Mouse (Mus musculus) testis, adult 10 weeks (tissue): ENCODE measurements around the gene Commd1. TPM values are rescaled to one million over a fixed set of nuclear protein-coding genes. Genes with fewer than 3 reads are reported as not detected.

ENCODE experiments used
- polyA plus RNA-seq: library from polyadenylated mRNA; stranded (reverse); fragments of 350-450 nt; fragmentation: Illumina TruSeq; extraction: RNeasy Lipid Tissue Mini Kit (QIAGEN cat#74804); gene quantifications from one replicate; pipeline ENCODE4 v1.2.3, GENCODE M21; 2014; ENCODE audit warnings: low read depth, low replicate concordance

Commd1 gene
- polyA plus RNA-seq, result 116 TPM

GRCm38 (mm10) chr11:22981984-22982757 lies at the start of gene Commd1, which contains the start of gene Gm28048:
Gene Commd1 (minus strand): TSS chr11:22982382.
Gene Gm28048 (minus strand): TSS chr11:22982090.

DNA sequence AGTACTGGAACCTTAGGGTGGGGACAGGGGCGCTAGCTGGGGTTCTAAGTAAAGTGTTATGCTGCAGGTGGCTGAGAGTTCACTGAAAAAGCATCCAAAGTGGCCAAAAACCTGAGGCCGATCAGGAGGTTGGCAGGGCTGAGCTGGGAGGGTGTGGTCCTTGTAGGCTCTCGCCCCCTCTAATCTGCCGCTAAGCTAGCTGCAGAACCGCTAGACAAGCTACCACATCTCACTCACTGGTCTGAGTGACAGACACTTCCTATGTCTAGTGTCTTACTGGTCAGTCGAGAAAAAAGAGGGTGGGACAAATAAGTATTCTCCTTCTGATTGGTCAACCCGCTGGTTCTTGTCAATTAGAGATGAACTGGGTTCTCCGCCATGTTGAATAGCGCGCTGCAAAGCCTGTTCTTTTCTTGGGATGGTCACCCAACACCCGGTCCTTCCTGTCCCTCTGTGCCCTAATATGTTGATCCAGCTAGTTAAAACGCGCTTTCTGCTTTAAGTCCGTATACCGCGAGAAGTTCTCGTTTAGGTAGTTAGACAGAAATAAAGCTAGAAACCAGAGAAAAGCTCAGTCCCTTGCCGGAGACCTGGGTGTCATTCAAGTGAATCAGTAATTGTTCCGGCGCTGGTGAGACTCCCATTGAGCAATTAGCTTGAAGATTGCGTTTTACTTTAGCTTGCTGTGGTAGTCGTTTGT lies 25.4 kb upstream of the Commd1 start, which contains the start of gene Fam161a:
TSS of gene Fam161a (plus strand) at position 51 of the 700 bp plus-strand sequence.

GRCm38 (mm10) chr11:22990393-22991126 lies 8.4 kb upstream of the Commd1 start, which contains the start of gene Cct4:
Gene Cct4 (plus strand): TSS chr11:22990519.

GRCm38 (mm10) chr11:22971835-22972709 lies 10.1 kb downstream of the Commd1 start, which contains the start of gene Zrsr1:
Gene Zrsr1 (plus strand): TSS chr11:22972005.

GRCm38 (mm10) chr11:22860335-22861227 lies 121.6 kb downstream of the Commd1 start, which contains the start of gene B3gnt2:
Gene B3gnt2 (minus strand): TSS chr11:22860961.

Other genes starting within 250 kb of the Commd1 start
- gene B3gnt2, start 121.4 kb downstream of the Commd1 start, polyA plus RNA-seq, result 1.8 TPM
- 13.3 TPM for gene Zrsr1, start 10.4 kb downstream of the Commd1 start, polyA plus RNA-seq
- 6.3 TPM for gene Gm28048, start 292 bp downstream of the Commd1 start, polyA plus RNA-seq
- gene Cct4, start 8.1 kb upstream of the Commd1 start, polyA plus RNA-seq, result 754 TPM
- 178 TPM for gene Fam161a, start 25.1 kb upstream of the Commd1 start, polyA plus RNA-seq